Mouse (Mus musculus) skeletal muscle tissue, adult 2 months (tissue): ENCODE results near the gene Baz2a.
"Not testable (repeated sequence)": the region's sequence is repeated elsewhere in the genome, so short reads cannot be mapped to it uniquely, and the experiment has no call there.

Experiments used
- DNase-seq: peaks from one replicate; pipeline ENCODE4 v3.0.0-alpha.2; 2012; ENCODE audit warnings: low read depth, low spot score

Baz2a gene

DNA sequence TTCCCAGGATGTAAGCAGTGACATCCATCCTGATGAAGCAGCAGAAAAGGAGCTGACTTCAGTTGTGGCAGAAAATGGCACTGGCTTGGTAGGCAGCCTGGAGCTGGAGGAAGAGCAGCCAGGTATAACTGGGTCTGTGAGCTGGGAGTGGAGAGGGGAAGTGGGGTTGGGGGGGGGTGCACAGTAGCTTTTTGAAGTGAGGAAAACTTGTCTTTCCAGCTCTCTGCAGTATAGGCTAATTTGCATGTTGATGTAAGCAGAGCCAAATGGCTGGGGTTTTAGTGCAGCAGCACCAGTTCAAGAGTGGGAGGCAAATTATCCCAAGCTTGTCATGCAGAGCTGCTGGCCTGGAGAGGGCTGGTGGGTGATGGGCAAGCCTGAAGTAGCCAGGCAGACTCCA is 19.9 kb downstream of the Baz2a start:
- no peak for DNase-seq

DNA sequence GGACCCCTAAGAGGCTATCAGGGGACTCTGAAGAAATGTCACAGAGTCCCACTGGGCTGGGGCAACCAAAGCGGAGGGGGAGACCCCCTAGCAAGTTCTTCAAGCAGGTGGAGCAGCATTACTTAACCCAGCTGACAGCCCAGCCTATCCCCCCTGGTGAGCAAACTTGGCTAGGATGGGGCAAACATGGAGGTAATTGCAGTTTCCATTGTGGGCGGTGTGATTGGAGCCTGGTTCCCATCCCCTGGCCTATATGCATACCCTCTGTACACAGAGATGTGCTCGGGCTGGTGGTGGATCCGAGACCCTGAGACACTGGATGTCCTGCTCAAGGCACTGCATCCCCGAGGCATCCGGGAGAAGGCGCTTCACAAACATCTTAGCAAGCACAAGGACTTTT is 32.5 kb downstream of the Baz2a start:
- DNase-seq, result no peak

DNA sequence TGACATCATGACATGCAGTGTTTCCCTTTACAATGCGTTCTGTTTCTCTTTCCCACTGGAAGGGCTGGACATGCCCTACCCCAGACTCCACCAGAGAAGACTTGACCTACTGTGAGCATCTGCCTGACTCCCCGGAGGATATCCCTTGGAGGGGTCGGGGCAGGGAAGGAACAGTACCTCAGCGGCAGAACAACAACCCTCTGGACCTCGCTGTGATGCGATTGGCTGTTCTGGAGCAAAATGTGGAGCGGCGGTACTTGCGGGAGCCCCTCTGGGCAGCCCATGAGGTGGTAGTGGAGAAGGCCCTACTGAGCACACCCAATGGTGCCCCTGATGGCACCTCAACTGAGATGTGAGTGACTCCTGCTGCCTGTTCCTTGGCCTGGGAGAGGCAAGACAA is 33.5 kb downstream of the Baz2a start:
- no peak for DNase-seq

DNA sequence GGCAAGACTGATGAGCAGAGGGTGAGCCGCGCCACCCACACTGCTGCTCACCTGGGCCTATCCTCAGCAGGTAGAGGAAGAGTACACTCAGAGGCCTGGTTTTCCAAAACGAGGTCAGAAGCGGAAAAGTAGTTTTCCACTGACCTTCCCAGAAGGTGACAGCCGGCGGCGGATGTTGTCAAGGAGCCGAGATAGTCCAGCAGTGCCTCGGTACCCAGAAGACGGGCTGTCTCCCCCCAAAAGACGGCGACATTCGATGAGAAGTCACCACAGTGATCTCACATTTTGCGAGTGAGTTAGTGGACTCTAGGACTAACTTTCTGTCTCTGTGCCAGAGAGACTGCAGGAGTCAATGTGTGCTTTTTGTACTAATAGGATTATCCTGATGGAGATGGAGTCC is 34.6 kb downstream of the Baz2a start:
- DNase-seq, result no peak

DNA sequence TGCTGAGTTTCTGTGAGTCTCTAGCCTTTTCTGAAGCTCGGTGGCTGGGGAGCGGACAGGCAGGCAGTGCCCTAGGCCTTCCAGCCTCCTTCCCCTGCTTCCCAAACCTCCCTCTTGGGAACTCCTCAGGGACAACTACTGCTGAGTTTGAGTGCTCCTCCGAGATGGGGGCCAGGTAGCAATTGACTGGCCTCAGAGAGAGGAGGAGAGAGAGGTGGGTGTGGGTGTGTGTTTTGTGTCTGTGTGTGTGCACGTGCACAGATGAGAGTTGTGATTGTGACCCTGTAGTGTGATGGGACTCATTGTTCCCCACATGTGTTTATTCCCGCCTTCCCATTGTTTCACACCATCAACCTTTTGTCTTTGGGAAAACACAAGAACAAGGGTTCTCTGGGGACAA is 36.1 kb downstream of the Baz2a start:
- no peak for DNase-seq

DNA sequence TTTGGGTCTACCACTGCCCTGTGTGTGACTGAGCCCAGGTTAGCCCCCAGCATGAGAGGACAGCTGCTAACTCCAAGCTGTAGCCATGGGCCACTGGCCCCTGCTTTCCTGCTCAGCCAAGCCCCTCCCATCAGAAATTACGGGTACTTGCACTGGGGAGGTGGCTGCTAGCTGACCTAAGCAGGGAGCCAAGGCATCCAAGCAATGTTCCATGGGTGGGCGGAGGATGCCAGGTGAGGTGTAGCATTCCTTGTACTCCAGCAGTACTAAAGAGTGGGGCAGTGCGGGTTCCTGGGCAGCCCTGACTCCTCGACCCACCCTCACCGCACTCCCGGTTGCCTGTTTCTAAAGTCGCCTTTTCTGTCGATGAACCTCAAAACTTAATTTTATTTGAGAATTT is 36.8 kb downstream of the Baz2a start:
- DNase-seq, result no peak

DNA sequence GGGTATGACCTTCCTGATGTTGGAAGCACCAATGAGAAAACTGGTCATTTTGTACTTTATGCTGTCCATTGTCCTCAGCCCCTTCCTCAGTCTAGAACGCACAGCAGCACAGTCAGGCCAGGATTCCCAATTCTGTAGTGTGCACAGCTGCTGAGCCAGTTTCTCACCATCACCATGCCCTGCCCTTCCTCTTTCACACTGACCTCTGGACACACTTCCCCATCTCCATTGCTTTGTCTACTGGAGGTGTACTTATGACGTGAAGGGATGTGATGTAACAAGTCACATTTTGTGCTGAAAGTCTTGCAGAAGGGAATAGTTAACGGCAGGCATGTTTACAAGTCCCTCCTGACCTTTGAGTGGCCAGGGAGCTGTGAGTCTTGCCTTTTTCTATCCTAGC is 39.9 kb downstream of the Baz2a start:
- DNase-seq, result no peak

DNA sequence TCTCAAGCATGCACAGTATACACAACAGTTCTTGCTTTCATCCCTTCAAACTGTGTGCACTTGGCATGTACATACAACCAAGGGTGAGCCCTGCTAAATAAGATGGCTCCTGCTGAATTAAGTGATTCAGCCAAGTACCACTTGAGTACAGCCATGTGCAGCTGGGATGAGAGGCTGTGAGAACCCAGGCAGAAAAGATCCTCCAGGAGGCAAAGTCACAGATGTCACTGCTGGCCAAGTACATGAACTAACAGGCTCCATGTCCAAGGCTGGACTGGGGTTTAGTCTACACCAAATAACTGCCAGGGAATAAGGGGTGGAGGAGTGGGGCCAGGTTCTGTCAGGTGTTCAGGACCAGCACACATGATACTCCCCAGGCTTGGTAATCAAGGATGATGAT is 40.4 kb downstream of the Baz2a start:
- no peak for DNase-seq

DNA sequence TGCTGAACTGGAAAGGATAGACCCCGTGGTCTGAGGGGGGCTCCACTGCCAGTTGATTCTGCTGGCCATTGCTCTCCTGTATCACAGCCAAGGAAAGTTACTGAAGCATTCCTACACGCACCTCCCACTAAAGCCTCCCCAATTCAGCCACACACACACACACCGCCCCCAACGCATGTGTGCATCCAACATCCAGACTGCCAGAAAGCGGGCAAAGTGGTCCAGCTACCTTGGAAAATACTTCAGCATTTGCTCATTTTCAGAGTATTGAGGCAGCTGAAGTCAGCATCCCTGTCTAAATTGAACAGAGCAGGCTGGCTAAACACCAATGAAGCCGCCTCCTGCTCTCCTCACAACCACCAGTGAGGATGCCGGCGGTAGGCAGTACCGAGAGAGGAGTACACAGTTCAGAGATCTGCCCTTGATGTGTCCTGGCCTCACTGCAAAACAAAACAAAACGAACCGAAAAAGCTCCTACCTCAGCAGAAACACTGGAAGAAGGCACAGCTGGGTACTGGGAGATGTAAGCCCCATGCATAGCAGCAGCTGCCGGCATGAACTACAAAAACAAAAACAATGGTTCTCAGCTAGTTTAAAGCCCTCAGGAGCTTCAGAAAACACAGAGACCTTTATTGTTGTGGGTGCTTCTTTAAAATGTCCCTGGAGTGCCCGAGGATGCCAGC is 42.4 kb downstream of the Baz2a start:
- DNase-seq, result no peak

DNA sequence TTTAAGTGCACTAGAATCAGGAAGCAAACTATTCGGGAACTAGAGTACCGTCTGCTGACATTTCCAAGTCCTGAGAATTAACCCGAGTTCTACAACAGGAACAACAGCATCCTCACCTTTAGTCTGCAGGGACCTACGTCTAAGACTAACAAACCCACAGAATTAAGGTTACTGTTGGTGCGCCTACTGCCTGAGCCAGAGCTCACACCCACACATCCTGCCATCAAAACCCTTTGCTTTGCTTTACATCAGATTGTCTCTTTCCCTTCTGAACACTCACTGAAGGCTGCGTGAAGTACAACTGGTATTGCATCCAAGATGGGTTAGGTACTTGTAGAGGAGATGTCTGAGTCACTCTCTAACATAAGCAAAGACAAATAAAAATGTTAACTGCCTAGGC is 44.0 kb downstream of the Baz2a start:
- DNase-seq, result no peak

DNA sequence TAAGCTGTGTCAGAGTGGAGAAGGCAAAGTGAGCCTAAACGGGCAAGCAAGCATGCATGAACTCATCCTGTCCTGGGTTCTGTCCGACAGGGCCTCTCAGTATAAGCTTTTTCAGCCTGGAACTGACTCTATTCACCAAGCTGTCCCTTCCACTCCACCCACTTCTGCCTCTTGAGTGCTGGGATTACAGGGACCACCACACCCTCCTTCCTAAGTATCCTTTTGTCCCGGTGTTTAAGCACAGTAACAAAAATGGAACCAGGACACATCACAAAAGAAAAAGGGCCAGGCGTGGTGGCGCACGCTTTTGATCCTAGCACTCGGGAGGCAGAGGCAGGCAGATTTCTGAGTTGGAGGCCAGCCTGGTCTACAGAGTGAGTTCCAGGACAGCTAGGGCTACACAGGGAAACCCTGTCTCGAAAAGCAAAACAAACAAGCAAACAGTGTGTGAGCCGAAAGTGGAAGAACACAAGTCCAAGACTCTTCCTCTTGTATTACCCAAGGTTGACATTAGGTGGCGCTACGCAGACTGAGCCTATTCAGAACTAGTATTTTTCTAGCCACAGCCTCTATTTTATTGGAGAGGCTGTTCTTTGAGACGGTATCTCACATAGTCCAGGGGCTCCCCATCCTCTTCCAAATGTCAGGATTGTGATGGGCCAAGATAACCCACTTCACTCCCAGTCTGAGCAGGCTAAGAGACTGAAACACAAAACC is 49.0 kb downstream of the Baz2a start:
- DNase-seq, result peak; percentile 49

DNA sequence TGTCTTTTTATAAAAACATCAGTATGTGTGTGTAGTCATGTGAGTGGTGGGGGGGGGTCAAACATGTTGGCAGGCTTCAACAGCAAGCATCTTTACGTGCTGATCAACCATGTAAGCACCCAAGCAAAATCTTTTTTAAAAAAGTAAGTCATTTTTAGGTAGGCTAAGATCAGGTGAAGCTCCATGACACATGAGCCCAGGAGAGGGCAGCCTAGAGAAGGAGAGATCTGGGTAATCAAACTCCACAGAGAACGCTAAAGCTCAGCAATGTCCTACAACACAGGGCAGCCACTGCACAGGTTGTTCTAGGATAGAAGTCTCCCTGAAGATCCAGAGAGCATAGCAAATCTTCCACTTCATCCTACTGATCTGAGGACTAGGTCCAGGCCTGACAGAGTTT is 50.8 kb downstream of the Baz2a start:
- no peak for DNase-seq

DNA sequence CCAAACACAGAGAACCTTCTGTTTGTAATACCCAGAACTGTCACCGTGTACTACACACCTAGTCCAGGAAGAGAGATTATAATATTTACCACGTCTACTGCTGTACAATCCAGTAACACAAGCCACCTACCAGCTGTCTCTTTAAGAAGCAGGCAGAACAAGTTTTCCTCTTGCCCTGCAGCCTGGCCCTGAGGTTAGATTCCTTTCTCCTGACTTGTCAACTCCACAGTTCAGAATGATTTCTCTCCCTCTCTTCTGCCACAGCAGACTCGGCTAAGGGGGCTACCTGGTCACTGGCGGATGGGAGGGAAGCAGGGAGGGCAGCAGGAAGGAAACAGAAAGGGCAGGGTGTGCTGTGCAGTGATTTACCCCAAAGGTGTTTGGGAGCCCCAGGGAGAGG is 52.3 kb downstream of the Baz2a start:
- DNase-seq, result no peak

DNA sequence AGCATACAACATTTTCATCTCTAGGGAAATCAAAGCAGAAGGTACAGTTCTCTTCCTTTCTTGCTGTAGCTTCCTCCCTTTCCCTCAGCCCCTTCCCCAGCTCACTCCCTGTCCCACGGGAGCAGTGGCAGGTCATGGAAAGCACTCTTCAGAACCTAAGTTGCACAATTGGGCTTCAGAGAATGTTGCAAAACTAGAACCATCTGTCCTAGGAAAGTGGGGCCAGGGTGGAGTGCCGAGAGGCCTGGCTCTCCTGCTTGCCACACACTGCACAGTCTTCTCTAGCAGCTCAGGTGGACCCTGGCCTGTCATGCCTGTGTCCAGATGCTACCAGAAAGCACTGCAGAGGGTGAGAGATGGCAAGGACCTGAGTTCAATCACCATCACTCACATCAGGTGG is 53.6 kb downstream of the Baz2a start:
- peak; percentile 42 for DNase-seq

DNA sequence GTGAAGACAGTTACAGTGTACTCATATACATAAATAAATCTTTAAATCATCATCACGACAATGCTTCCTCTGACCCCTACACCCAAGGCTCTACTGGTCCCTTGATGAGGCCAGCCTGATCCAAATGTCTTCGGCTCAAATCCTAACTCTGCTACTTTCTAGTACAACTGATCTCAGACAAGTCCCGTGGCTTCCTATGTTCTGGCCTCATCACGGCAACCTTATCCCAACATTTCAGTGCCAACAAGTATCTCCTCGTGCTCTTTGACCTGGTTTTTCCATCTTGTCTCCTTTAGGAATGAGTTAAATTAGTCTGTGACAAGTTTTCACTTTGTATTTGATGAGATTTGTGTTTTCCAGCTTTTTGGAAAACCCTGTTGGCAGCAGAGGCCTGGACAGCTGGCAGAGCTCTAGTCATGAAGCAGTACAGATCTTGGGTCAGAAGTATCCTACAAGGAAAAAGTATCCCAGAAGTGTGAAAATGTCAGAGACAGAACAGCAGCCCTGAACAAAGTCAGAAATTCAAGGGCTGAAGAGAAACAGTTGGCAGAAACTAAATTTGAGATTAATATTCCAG is 57.5 kb downstream of the Baz2a start:
- no peak for DNase-seq

DNA sequence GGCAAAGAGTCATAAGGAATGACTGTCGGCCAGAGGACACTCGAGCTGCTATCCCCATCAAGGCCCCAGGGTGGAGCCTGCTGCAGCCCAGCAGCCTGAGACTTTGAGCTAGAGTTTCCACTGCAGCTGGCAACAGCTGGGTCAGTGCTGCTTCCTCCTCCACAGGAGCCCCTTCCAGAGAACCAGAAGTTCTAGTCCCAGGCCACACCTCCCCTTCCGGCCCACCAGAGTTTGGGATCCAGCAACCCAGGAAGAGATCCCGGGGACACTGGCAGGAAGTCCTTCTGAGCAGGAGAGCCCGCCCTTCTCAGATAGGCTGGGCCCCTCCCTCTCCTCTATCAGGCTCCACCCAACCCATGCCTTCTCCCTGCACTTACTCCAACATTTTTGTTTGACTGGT is 58.2 kb downstream of the Baz2a start:
- DNase-seq, result peak; percentile 89

DNA sequence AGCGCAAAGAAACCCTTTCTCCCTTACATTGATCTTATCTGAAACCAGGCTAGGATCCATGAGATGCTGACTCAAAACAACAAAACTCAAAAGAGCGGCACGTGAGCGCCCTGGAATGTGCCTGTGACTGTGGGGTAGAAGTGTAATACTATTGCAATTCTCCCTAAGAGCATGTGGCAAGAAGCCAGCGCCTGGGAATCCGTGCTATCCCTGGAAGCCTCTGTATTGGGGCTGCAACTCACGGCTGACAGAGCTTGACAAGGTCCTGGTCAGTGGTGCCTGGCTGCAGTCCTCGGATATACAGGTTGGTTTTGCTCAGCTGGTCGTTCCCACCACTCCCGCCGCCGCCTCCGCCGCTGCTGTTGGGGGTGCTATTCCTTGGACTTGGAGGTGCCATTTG is 59.6 kb downstream of the Baz2a start:
- DNase-seq, result peak; percentile 34

DNA sequence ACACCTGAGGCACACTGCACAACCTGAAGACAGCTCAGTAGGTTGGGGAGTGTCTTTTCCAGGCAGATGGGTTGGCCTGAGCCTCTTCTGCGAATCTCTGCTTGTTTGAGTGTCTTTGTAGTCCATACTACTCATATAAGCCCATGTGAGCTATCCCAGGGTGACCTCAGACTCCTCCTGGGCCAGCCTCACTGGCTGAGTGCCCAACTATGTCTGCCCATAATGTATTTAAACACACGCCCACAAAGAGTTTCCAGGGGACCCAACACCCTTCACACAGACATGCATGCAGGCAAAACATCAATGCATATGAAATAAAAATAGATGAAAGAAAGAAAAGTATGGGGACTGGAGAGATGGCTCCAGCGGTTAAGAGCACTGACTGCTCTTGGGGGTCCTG is 62.6 kb downstream of the Baz2a start:
- DNase-seq, result no peak

DNA sequence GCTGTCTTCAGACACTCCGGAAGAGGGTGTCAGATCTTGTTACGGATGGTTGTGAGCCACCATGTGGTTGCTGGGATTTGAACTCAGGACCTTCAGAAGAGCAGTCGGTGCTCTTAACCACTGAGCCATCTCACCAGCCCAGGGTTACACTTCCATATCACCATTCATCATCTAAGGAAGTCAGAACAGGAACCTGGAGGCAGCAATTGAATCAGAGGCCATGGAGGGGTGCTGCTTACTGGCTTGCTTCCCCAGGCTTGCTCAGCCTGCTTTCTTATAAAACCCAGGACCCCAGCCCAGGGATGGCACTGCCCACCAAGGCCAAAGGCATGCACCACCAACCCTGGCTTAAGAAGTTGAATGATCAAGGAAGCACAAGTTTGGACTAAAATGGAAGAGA is 74.3 kb downstream of the Baz2a start:
- DNase-seq, result not testable (repeated sequence)

DNA sequence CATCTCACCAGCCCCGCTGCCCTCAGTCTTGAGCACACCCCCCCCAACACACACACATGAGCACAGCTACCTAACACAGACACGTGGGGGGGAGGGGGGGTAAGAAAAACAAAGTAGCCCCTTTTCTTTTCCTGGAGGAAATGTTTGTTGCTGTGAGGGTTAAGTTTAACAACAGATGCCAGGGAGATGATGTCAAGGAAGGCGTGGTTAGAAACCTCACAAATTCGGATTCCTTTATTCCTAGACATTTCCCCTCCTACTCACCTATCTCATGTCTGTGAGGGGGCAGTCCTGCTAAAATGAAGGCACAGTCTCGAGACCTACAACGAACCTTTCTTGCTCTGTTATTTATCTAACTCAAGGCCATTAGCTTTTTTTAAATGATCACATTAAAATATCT is 75.7 kb downstream of the Baz2a start:
- DNase-seq, result no peak

DNA sequence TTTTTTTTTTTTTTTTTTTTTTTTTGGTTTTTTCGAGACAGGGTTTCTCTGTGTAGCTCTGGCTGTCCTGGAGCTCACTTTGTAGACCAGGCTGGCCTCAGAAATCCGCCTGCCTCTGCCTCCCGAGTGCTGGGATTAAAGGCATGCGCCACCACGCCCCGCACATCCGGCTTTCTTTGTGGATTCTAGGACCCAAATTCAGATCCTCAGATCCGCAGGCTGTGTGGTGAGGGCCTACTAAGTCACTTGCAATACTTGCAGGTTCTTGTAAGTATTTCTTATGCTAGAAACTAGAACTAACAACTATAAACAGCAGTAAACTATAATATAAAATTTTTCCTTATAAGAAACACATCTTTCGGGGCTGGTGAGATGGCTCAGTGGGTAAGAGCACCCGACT is 80.0 kb downstream of the Baz2a start:
- not testable (repeated sequence) for DNase-seq

DNA sequence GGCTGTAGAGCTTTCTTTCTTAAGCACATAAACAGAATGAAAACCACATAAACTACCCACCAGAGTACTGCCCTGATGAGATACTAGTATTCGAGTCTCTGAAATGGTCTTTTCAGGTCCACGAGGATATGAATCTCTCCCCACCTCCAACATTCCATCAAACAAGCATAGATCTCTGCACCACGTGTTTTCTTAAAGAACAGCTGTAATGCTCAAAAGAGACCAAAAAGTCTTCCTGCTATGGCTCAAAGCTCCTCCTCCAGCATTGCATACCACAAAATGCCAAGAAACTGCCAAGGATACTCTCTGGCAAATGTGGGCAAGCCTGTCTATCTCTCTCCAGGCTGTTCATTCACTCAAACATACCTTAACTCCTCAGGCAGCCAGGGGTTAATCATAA is 83.9 kb downstream of the Baz2a start:
- no peak for DNase-seq
